Mouse (Mus musculus) hindbrain, postnatal 0 days (tissue): ENCODE measurements around the gene Upk1a. TPM values are rescaled to one million over a fixed set of nuclear protein-coding genes. Genes with fewer than 3 reads are reported as not detected.

ENCODE experiments used
- ATAC-seq: fragments of 200-750 bp; cut with Nextera tagmentation; 2 replicates; pipeline ENCODE4 v1.8.0; 2017; ENCODE audit warnings: mild to moderate bottlenecking, moderate TSS enrichment, moderate library complexity
- DNase-seq: peaks from one replicate; pipeline ENCODE4 v3.0.0-alpha.2; 2015; ENCODE audit warnings: low spot score
- H3K27ac ChIP-seq: fragments of 300-500 bp; sonication (generic); 2 replicates; pipeline ENCODE4 v1.5.1; 2014; ENCODE audit warnings: mild to moderate bottlenecking
- H3K27me3 ChIP-seq: fragments of 300-500 bp; sonication (generic); 2 replicates; pipeline ENCODE4 v1.6.1; 2014; ENCODE audit warnings: low read length, mixed read lengths; ENCODE audit not compliant: insufficient read depth
- H3K36me3 ChIP-seq: fragments of 300-500 bp; sonication (generic); 2 replicates; pipeline ENCODE4 v1.6.1; 2014; ENCODE audit warnings: low read length, mixed read lengths; ENCODE audit not compliant: insufficient read depth
- H3K4me1 ChIP-seq: fragments of 300-500 bp; sonication (generic); 2 replicates; pipeline ENCODE4 v1.6.1; 2014; ENCODE audit warnings: antibody characterized with exemption, low read length, mixed read lengths; ENCODE audit not compliant: insufficient read depth
- H3K4me2 ChIP-seq: fragments of 300-500 bp; sonication (generic); 2 replicates; pipeline ENCODE4 v1.6.1; 2014; ENCODE audit warnings: low read depth, mild to moderate bottlenecking, low read length, moderate library complexity, mixed read lengths
- H3K4me3 ChIP-seq: fragments of 300-500 bp; sonication (generic); 2 replicates; pipeline ENCODE4 v1.5.1; 2014; ENCODE audit warnings: low read length
- H3K9ac ChIP-seq: fragments of 300-500 bp; sonication (generic); replicated peaks from 2 replicates; pipeline ENCODE4 v1.6.1; 2014; ENCODE audit warnings: mild to moderate bottlenecking, low read length, moderate library complexity, mixed read lengths
- H3K9me3 ChIP-seq: fragments of 300-500 bp; sonication (generic); 2 replicates; pipeline ENCODE4 v1.6.1; 2016; ENCODE audit warnings: low read length, mixed read lengths
- CTCF ChIP-seq: IDR thresholded peaks from 2 replicates; pipeline ENCODE4 v1.5.1; 2016; ENCODE audit warnings: antibody characterized with exemption, control low read depth, low read depth
- WGBS: fragments of 180-500 bp; shearing (Covaris S2); extraction: QIAGEN DNeasy Blood & Tissue Kit; methylation state at CpG from one replicate; pipeline ENCODE4 v1.1.7; 2014; 5-methylcytosine and 5-hydroxymethylcytosine counted together
- polyA plus RNA-seq: library from polyadenylated mRNA; unstranded; fragments of >200 nt; fragmentation: Nextera tagmentation; extraction: Ambion mirVana; gene quantifications from 2 replicates; pipeline ENCODE4 v1.2.1, GENCODE M21; 2015
- total RNA-seq: library from RNA; depleted of rRNA; stranded (reverse); fragments of >200 nt; gene quantifications from 2 replicates; pipeline ENCODE4 v1.2.3, GENCODE M21; 2014

The Upk1a gene
- total and polyA plus RNA-seq, 2 experiments from 2014 or later = 0.99 TPM

DNA sequence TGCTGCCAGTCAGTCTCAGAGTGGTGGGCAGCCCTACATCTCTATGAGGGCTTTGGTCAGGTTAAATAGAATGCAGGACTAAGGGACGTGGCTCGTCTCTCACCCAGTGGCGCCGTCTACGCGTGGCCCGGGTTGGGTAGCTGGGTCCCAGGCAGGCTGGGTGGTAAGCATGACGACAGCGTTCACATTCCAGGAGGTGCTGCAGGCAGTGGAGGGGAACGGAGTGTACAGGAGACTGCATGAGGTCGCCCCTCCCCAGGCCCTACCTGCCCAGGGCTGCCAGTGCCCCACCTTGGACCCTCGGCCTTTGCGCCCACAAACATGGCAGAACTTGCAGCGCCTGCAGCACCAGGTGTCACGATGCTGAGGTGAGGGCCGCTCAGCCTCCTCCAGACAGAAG, 31.1 kb downstream of the Upk1a start:
- Histone ChIP-seq H3K27ac (no peak overlapping the region), H3K9ac (no peak overlapping the region), H3K27me3 (no peaks in the 10 kb centered on the region), H3K4me2 (no peak overlapping the region), H3K36me3 (peaks cover 90% of the 10 kb centered on the region), H3K9me3 (no peaks in the 10 kb centered on the region), H3K4me3 (no peak overlapping the region), H3K4me1 (no peaks in the 10 kb centered on the region)
- ATAC-seq (no peak), DNase-seq (no peak)
- TF ChIP-seq CTCF = no peak
- 98% methylated on average over 16 of the region's 16 CpGs for WGBS

DNA sequence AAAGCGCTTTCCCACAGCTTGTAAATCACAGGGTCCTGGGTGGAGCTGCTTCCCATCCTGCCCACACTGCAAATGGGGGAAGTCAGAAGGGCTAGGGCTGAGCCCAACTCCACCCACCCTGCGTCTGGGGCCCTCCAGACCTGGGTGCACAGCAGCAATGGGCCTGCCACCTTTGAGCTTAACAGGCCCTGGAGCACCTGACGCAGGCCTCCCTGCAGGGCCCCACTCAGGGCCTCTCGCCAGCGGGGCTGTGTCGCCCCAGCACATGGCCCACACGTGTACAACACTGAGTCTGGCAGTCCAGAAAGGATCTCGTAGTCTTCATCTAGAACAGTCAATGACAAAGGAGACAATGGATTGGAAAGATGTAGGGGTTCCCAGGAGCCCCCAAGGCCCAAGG, 32.7 kb downstream of the Upk1a start:
- Histone ChIP-seq H3K9me3 (no peaks in the 10 kb centered on the region), H3K27ac (no peak overlapping the region), H3K27me3 (no peaks in the 10 kb centered on the region), H3K4me2 (no peak overlapping the region), H3K36me3 (peaks cover 90% of the 10 kb centered on the region), H3K4me3 (no peak overlapping the region), H3K4me1 (no peaks in the 10 kb centered on the region), H3K9ac (no peak overlapping the region)
- DNase-seq (no peak), ATAC-seq (no peak)
- no peak for TF ChIP-seq CTCF
- WGBS = 94% methylated on average over 8 of the region's 8 CpGs

DNA sequence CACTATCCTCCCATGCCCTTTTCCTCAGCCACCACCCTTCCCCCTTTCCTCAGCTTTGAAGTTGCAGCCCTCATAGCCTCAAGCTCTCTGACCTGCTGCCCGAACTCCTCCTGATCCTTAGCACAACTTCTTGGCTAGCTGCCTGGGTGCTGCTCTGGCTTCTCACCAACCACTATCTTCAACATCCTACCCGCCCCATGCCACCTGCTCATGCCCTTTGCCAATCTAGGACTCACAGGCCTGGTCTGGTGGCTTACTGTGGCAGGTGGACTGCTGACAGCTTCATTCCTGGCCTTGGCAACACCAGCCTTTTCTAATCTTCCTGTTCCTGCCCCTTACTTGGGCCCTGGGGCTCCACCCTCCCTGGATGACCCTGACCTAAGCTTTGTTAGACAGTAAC, 39.7 kb downstream of the Upk1a start:
- peaks cover 90% of the 10 kb centered on the region for H3K36me3 ChIP-seq
- H3K9ac ChIP-seq = no peak overlapping the region
- H3K4me3 ChIP-seq = no peak overlapping the region
- TF ChIP-seq CTCF = no peak
- no peaks in the 10 kb centered on the region for H3K27me3 ChIP-seq
- H3K9me3 ChIP-seq = no peaks in the 10 kb centered on the region
- ATAC-seq = no peak
- DNase-seq = peak; percentile 20
- H3K4me2 ChIP-seq = no peak overlapping the region
- no peaks in the 10 kb centered on the region for H3K4me1 ChIP-seq
- 65% methylated on average over 2 of the region's 2 CpGs for WGBS
- H3K27ac ChIP-seq = no peak overlapping the region

DNA sequence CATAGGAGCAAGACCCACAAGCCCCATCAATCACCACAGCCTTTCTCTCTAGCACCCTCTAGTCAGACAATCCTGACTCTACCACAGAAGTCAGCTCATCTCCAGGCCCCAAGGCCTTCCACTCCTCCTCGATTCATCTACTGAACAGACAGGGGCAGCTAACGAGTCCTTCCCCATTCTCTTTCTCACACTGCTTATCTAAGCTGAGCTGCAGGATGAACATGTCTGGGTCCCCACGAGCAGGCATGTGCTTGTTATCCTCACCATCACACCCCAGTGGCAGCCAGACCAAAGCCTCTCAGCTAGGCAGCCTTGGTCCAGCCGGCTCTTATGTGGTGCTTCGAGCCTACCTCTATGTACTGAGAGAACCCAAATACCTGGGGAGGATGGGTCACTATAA, 40.3 kb downstream of the Upk1a start:
- Histone ChIP-seq H3K4me3 (no peak overlapping the region), H3K4me1 (no peaks in the 10 kb centered on the region), H3K9me3 (no peaks in the 10 kb centered on the region), H3K27ac (no peak overlapping the region), H3K27me3 (no peaks in the 10 kb centered on the region), H3K36me3 (peaks cover 88% of the 10 kb centered on the region), H3K4me2 (no peak overlapping the region), H3K9ac (no peak overlapping the region)
- no peak for TF ChIP-seq CTCF
- DNase-seq = no peak
- no peak for ATAC-seq
- WGBS = 79% methylated on average over 5 of the region's 5 CpGs

DNA sequence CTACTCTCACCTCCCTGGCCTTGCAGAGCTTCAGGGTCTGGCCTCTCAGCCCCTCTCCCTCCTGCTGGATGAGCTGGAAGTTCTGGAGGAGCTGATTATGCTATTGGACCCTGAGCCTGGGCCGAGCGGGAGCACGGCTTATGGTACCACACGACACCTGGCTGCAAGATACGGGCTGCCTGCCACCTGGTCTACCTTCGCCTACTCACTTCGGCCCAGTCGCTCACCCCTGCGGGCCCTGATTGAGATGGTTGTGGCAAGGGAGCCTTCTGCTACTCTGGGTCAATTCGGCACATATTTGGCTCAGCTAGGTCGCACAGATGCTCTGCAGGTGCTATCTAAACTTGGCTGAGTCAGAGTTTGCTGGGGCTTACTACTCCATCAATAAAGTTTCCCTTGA, 45.1 kb downstream of the Upk1a start:
- peaks cover 61% of the 10 kb centered on the region for H3K36me3 ChIP-seq
- WGBS = 88% methylated on average over 11 of the region's 11 CpGs

DNA sequence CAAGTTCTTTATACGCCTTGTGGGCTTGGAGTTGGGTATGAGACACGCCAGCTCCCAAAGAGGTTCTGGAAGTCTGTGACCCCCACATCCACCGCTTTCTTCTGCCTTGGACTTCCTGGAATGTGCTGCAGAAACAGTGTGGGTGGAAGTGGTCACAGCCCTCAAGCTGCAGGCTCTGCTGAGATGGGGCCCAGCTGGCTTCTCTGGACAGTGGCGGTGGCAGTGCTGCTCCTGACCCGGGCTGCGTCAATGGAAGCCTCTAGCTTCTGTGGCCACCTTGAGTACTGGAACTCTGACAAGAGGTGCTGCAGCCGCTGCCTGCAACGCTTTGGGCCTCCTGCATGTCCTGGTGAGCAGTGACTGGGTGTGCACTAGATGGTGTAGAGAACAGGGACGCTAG, 46.6 kb downstream of the Upk1a start:
- no peak for TF ChIP-seq CTCF
- WGBS = 90% methylated on average over 9 of the region's 9 CpGs
- Histone ChIP-seq H3K4me2 (no peak overlapping the region), H3K36me3 (peaks cover 50% of the 10 kb centered on the region), H3K9ac (no peak overlapping the region), H3K27me3 (no peaks in the 10 kb centered on the region), H3K9me3 (no peaks in the 10 kb centered on the region), H3K4me1 (no peaks in the 10 kb centered on the region), H3K4me3 (no peak overlapping the region), H3K27ac (no peak overlapping the region)
- no peak for DNase-seq
- no peak for ATAC-seq

More for the DNA sequence above, 45.1 kb downstream of the Upk1a start:
- Histone ChIP-seq H3K27ac (no peak overlapping the region), H3K4me1 (no peaks in the 10 kb centered on the region), H3K4me3 (no peak overlapping the region), H3K27me3 (no peaks in the 10 kb centered on the region), H3K4me2 (no peak overlapping the region), H3K9ac (no peak overlapping the region), H3K9me3 (no peaks in the 10 kb centered on the region)
- no peak for ATAC-seq
- no peak for DNase-seq
- no peak for TF ChIP-seq CTCF

DNA sequence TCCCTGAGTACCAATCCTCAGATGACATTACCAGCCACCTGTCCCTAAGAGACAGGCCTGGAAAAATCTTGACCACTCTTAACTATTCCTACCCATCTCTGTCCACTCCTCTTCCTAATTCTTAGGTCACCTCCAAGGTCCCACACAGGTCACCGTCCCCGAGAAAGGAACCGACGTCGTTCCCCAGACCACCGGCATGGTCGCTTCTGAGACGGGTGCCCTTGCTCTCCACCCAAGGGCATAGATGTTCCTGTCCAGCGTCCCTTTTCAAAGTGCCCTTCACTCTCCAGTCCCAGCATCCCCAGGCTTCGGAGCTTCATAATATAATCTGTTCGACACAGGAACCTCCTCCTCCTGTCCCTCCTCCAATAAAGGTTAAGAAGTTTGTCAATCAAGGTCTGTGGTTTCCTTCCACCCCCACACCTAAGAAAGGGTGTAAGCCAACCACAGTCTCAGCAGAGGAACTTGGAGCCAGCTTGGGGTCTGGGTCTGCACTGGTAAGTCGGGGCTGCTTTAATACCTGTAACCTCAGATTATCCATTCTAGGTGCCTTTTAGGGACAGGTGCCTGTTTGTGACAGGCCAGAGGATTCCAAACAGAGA, 47.6 kb downstream of the Upk1a start, which contains the start of gene Igflr1:
Igflr1 (plus strand) TSS at position 458 of the 602 bp plus-strand sequence.
- H3K36me3 ChIP-seq = peaks cover 43% of the 10 kb centered on the region
- no peak for TF ChIP-seq CTCF
- DNase-seq = no peak
- H3K4me1 ChIP-seq = no peaks in the 10 kb centered on the region
- H3K4me3 ChIP-seq = no peak within 1 kb of the TSS
- no peak for ATAC-seq
- no peaks in the 10 kb centered on the region for H3K9me3 ChIP-seq
- no peak within 1 kb of the TSS for H3K4me2 ChIP-seq
- 94% methylated on average over 12 of the region's 12 CpGs for WGBS
- no peak within 1 kb of the TSS for H3K27ac ChIP-seq
- H3K27me3 ChIP-seq = no peaks in the 10 kb centered on the region
- no peak within 1 kb of the TSS for H3K9ac ChIP-seq
